Mouse (Mus musculus) ovary, postnatal 14 days (tissue): ENCODE results near the gene Ranbp10.

Source experiments
- DNase-seq: peaks from one replicate; pipeline ENCODE4 v3.0.0; 2022; ENCODE audit warnings: low spot score

Gene Ranbp10

GRCm38 (mm10) chr8:105826861-105827848, at the start of gene Ranbp10, which contains the start of gene Tsnaxip1:
TSS of gene Ranbp10 (minus strand) at chr8:105827350.
TSS of gene Tsnaxip1 (plus strand) at chr8:105827731.
- peak; percentile 87 for DNase-seq

- DNase-seq = no peak
Measured at GRCm38 (mm10) chr8:105874301-105874700, 47.2 kb upstream of the Ranbp10 start.

- DNase-seq = no peak
Measured at GRCm38 (mm10) chr8:105866364-105867029, 39.3 kb upstream of the Ranbp10 start.

GRCm38 (mm10) chr8:105861951-105862350, 34.8 kb upstream of the Ranbp10 start:
- no peak for DNase-seq

GRCm38 (mm10) chr8:105860143-105860981, 33.2 kb upstream of the Ranbp10 start, which contains the start of gene Nutf2:
TSS of gene Nutf2 (plus strand) at chr8:105860580.
- DNase-seq = peak; percentile 77

- no peak for DNase-seq
Measured at GRCm38 (mm10) chr8:105859314-105859713, 32.2 kb upstream of the Ranbp10 start.

GRCm38 (mm10) chr8:105858495-105858894, 31.3 kb upstream of the Ranbp10 start:
- no peak for DNase-seq

- no peak for DNase-seq
Measured at GRCm38 (mm10) chr8:105856168-105856835, 29.2 kb upstream of the Ranbp10 start.

GRCm38 (mm10) chr8:105855248-105856167, 28.4 kb upstream of the Ranbp10 start:
- no peak for DNase-seq

- DNase-seq = peak; percentile 82
Measured at GRCm38 (mm10) chr8:105854715-105855216, 27.6 kb upstream of the Ranbp10 start, which contains the start of gene Thap11. TSS of gene Thap11 (plus strand) at chr8:105855132.

- no peak for DNase-seq
Measured at GRCm38 (mm10) chr8:105854303-105854702, 27.2 kb upstream of the Ranbp10 start.

GRCm38 (mm10) chr8:105853178-105853577, 26.0 kb upstream of the Ranbp10 start, which contains the start of gene Cenpt:
TSS of gene Cenpt (minus strand) at chr8:105853278.
- DNase-seq = no peak

- no peak for DNase-seq
Measured at GRCm38 (mm10) chr8:105852146-105852729, 25.1 kb upstream of the Ranbp10 start.

- peak; percentile 82 for DNase-seq
Measured at GRCm38 (mm10) chr8:105851651-105852143, 24.5 kb upstream of the Ranbp10 start.

GRCm38 (mm10) chr8:105850611-105851010, 23.5 kb upstream of the Ranbp10 start:
- no peak for DNase-seq

GRCm38 (mm10) chr8:105850014-105850413, 22.9 kb upstream of the Ranbp10 start:
- no peak for DNase-seq

GRCm38 (mm10) chr8:105846678-105847077, 19.5 kb upstream of the Ranbp10 start:
- no peak for DNase-seq

GRCm38 (mm10) chr8:105839209-105839608, 12.1 kb upstream of the Ranbp10 start:
- no peak for DNase-seq

- no peak for DNase-seq
Measured at GRCm38 (mm10) chr8:105836991-105837390, 9.8 kb upstream of the Ranbp10 start.
